Mouse (Mus musculus) forebrain, embryonic 15.5 days (tissue): ENCODE measurements around the gene Krtap11-1. TPM values are rescaled to one million over a fixed set of nuclear protein-coding genes. Genes with fewer than 3 reads are reported as not detected.

Source experiments
- ATAC-seq: fragments of 200-750 bp; cut with Nextera tagmentation; replicated peaks from 2 replicates; pipeline ENCODE4 v1.8.0; 2017; ENCODE audit warnings: mild to moderate bottlenecking, moderate TSS enrichment, moderate library complexity
- H3K27ac ChIP-seq: fragments of 300-500 bp; sonication (generic); replicated peaks from 2 replicates; pipeline ENCODE4 v1.5.1; 2015; ENCODE audit warnings: mild to moderate bottlenecking, inconsistent platforms
- H3K27me3 ChIP-seq: fragments of 300-500 bp; sonication (generic); 2 replicates; pipeline ENCODE4 v1.6.1; 2015; ENCODE audit warnings: inconsistent platforms
- H3K36me3 ChIP-seq: fragments of 300-500 bp; sonication (generic); 2 replicates; pipeline ENCODE4 v1.6.1; 2015; ENCODE audit warnings: mild to moderate bottlenecking, inconsistent platforms
- H3K4me1 ChIP-seq: fragments of 300-500 bp; sonication (generic); 2 replicates; pipeline ENCODE4 v1.6.1; 2015; ENCODE audit warnings: inconsistent platforms
- H3K4me2 ChIP-seq: fragments of 300-500 bp; sonication (generic); replicated peaks from 2 replicates; pipeline ENCODE4 v1.6.1; 2015; ENCODE audit warnings: mild to moderate bottlenecking, inconsistent platforms
- H3K4me3 ChIP-seq: fragments of 300-500 bp; sonication (generic); 2 replicates; pipeline ENCODE4 v1.5.1; 2015; ENCODE audit warnings: mild to moderate bottlenecking, inconsistent platforms
- H3K9ac ChIP-seq: fragments of 300-500 bp; sonication (generic); replicated peaks from 2 replicates; pipeline ENCODE4 v1.6.1; 2015; ENCODE audit warnings: mild to moderate bottlenecking, inconsistent platforms
- H3K9me3 ChIP-seq: fragments of 300-500 bp; sonication (generic); 2 replicates; pipeline ENCODE4 v1.6.1; 2016; ENCODE audit warnings: inconsistent platforms
- WGBS: fragments of 180-500 bp; shearing (Covaris S2); methylation state at CpG from one replicate; pipeline ENCODE4 v1.1.7; 2015; ENCODE audit warnings: mixed read lengths; 5-methylcytosine and 5-hydroxymethylcytosine counted together
- polyA plus RNA-seq: library from polyadenylated mRNA; unstranded; fragments of >200 nt; fragmentation: Nextera tagmentation; extraction: Ambion mirVana; gene quantifications from 2 replicates; pipeline ENCODE4 v1.2.1, GENCODE M21; 2015

The Krtap11-1 gene
- polyA plus RNA-seq = not detected in 2 replicates

GRCm38 (mm10) chr16:89571083-89571482 is at the start of gene Krtap11-1:
TSS of gene Krtap11-1 (minus strand) at chr16:89571183.
- no peak for ATAC-seq

GRCm38 (mm10) chr16:89618190-89618589 is 47.2 kb upstream of the Krtap11-1 start:
- no peak for ATAC-seq
- Histone ChIP-seq H3K27me3 (no peaks in the 10 kb centered on the region), H3K27ac (no peak overlapping the region), H3K9ac (no peak overlapping the region), H3K36me3 (no peaks in the 10 kb centered on the region), H3K9me3 (no peaks in the 10 kb centered on the region), H3K4me1 (0 out of 2 replicates have a peak, but pooled peaks cover 4% of the 10 kb centered on the region), H3K4me3 (no peak overlapping the region), H3K4me2 (no peak overlapping the region)
- WGBS = 86% methylated on average over 7 of the region's 7 CpGs

More at GRCm38 (mm10) chr16:89571083-89571482, at the start of gene Krtap11-1:
- no peaks in the 10 kb centered on the region for H3K27me3 ChIP-seq
- no peaks in the 10 kb centered on the region for H3K36me3 ChIP-seq
- no peak within 1 kb of the TSS for H3K4me3 ChIP-seq
- 96% methylated on average over 5 of the region's 5 CpGs for WGBS
- H3K9me3 ChIP-seq = no peaks in the 10 kb centered on the region
- H3K4me1 ChIP-seq = peaks cover 13% of the 10 kb centered on the region
- no peak within 1 kb of the TSS for H3K9ac ChIP-seq
- H3K27ac ChIP-seq = no peak within 1 kb of the TSS
- H3K4me2 ChIP-seq = no peak within 1 kb of the TSS

- Histone ChIP-seq H3K4me2 (no peak overlapping the region), H3K27ac (no peak overlapping the region), H3K9ac (no peak overlapping the region), H3K4me1 (0 out of 2 replicates have a peak, but pooled peaks cover 4% of the 10 kb centered on the region), H3K36me3 (no peaks in the 10 kb centered on the region), H3K4me3 (no peak overlapping the region), H3K9me3 (no peaks in the 10 kb centered on the region), H3K27me3 (no peaks in the 10 kb centered on the region)
- 86% methylated on average over 3 of the region's 3 CpGs for WGBS
- no peak for ATAC-seq
Observed at GRCm38 (mm10) chr16:89617251-89617650, 46.3 kb upstream of the Krtap11-1 start.

GRCm38 (mm10) chr16:89613726-89614125 is 42.7 kb upstream of the Krtap11-1 start:
- peak; percentile 58; the same call in 1 of the 2 replicates for ATAC-seq
- Histone ChIP-seq H3K9me3 (no peaks in the 10 kb centered on the region), H3K4me1 (0 out of 2 replicates have a peak, but pooled peaks cover 4% of the 10 kb centered on the region), H3K27me3 (no peaks in the 10 kb centered on the region), H3K9ac (no peak overlapping the region), H3K36me3 (no peaks in the 10 kb centered on the region), H3K4me3 (no peak overlapping the region), H3K4me2 (no peak overlapping the region), H3K27ac (no peak overlapping the region)
- WGBS = 63% methylated on average over 12 of the region's 12 CpGs

- Histone ChIP-seq H3K4me2 (no peak overlapping the region), H3K9me3 (no peaks in the 10 kb centered on the region), H3K9ac (no peak overlapping the region), H3K27ac (no peak overlapping the region), H3K4me3 (no peak overlapping the region), H3K27me3 (no peaks in the 10 kb centered on the region), H3K36me3 (no peaks in the 10 kb centered on the region), H3K4me1 (0 out of 2 replicates have a peak, but pooled peaks cover 3% of the 10 kb centered on the region)
- no peak for ATAC-seq
- WGBS = 75% methylated on average over 4 of the region's 4 CpGs
Observed at GRCm38 (mm10) chr16:89608791-89609185, 37.8 kb upstream of the Krtap11-1 start.

GRCm38 (mm10) chr16:89608161-89608790 is 37.3 kb upstream of the Krtap11-1 start:
- Histone ChIP-seq H3K36me3 (no peaks in the 10 kb centered on the region), H3K9ac (no peak overlapping the region), H3K27me3 (no peaks in the 10 kb centered on the region), H3K4me1 (no peaks in the 10 kb centered on the region), H3K4me2 (no peak overlapping the region), H3K4me3 (no peak overlapping the region), H3K27ac (no peak overlapping the region), H3K9me3 (no peaks in the 10 kb centered on the region)
- 92% methylated on average over 12 of the region's 12 CpGs for WGBS
- ATAC-seq = no peak

- H3K27ac ChIP-seq = no peak overlapping the region
- no peak overlapping the region for H3K4me3 ChIP-seq
- ATAC-seq = no peak
- no peaks in the 10 kb centered on the region for H3K36me3 ChIP-seq
- WGBS = 89% methylated on average over 3 of the region's 3 CpGs
- no peaks in the 10 kb centered on the region for H3K4me1 ChIP-seq
- no peak overlapping the region for H3K4me2 ChIP-seq
- no peak overlapping the region for H3K9ac ChIP-seq
- no peaks in the 10 kb centered on the region for H3K9me3 ChIP-seq
- H3K27me3 ChIP-seq = no peaks in the 10 kb centered on the region
Observed at GRCm38 (mm10) chr16:89606951-89607350, 36.0 kb upstream of the Krtap11-1 start.

- Histone ChIP-seq H3K4me2 (no peak overlapping the region), H3K36me3 (no peaks in the 10 kb centered on the region), H3K9me3 (0 out of 2 replicates have a peak, but pooled peaks cover 3% of the 10 kb centered on the region), H3K4me1 (0 out of 2 replicates have a peak, but pooled peaks cover 3% of the 10 kb centered on the region), H3K4me3 (no peak overlapping the region), H3K27ac (no peak overlapping the region), H3K27me3 (no peaks in the 10 kb centered on the region), H3K9ac (no peak overlapping the region)
- ATAC-seq = no peak
- 66% methylated on average over 3 of the region's 3 CpGs for WGBS
Observed at GRCm38 (mm10) chr16:89587209-89587608, 16.2 kb upstream of the Krtap11-1 start.

- ATAC-seq = no peak
- 80% methylated on average over 9 of the region's 9 CpGs for WGBS
- H3K27ac ChIP-seq = no peak overlapping the region
Observed at GRCm38 (mm10) chr16:89585604-89586508, 14.9 kb upstream of the Krtap11-1 start.

GRCm38 (mm10) chr16:89581658-89582057 is 10.7 kb upstream of the Krtap11-1 start:
- ATAC-seq = no peak
- H3K4me1 ChIP-seq = 0 out of 2 replicates have a peak, but pooled peaks cover 3% of the 10 kb centered on the region
- no peaks in the 10 kb centered on the region for H3K9me3 ChIP-seq
- WGBS = 89% methylated on average over 2 of the region's 2 CpGs
- H3K27ac ChIP-seq = no peak overlapping the region
- H3K4me3 ChIP-seq = no peak overlapping the region
- H3K4me2 ChIP-seq = no peak overlapping the region
- no peak overlapping the region for H3K9ac ChIP-seq
- H3K36me3 ChIP-seq = no peaks in the 10 kb centered on the region
- no peaks in the 10 kb centered on the region for H3K27me3 ChIP-seq

More at GRCm38 (mm10) chr16:89585604-89586508, 14.9 kb upstream of the Krtap11-1 start:
- no peaks in the 10 kb centered on the region for H3K9me3 ChIP-seq
- no peak overlapping the region for H3K4me3 ChIP-seq
- 0 out of 2 replicates have a peak, but pooled peaks cover 3% of the 10 kb centered on the region for H3K4me1 ChIP-seq
- no peak overlapping the region for H3K4me2 ChIP-seq
- no peak overlapping the region for H3K9ac ChIP-seq
- H3K27me3 ChIP-seq = no peaks in the 10 kb centered on the region
- H3K36me3 ChIP-seq = no peaks in the 10 kb centered on the region

GRCm38 (mm10) chr16:89570516-89570915 is 467 bp downstream of the Krtap11-1 start:
- ATAC-seq = no peak
- Histone ChIP-seq H3K9me3 (no peaks in the 10 kb centered on the region), H3K4me3 (no peak overlapping the region), H3K4me2 (no peak overlapping the region), H3K4me1 (peaks cover 13% of the 10 kb centered on the region), H3K27me3 (no peaks in the 10 kb centered on the region), H3K27ac (no peak overlapping the region), H3K9ac (no peak overlapping the region), H3K36me3 (no peaks in the 10 kb centered on the region)
- 83% methylated on average over 9 of the region's 9 CpGs for WGBS

GRCm38 (mm10) chr16:89569136-89569535 is 1.8 kb downstream of the Krtap11-1 start:
- Histone ChIP-seq H3K4me3 (no peak overlapping the region), H3K9ac (no peak overlapping the region)
- peak; percentile 77 for ATAC-seq

More at GRCm38 (mm10) chr16:89569136-89569535, 1.8 kb downstream of the Krtap11-1 start:
- no peaks in the 10 kb centered on the region for H3K27me3 ChIP-seq
- H3K36me3 ChIP-seq = no peaks in the 10 kb centered on the region
- H3K9me3 ChIP-seq = no peaks in the 10 kb centered on the region
- no peak overlapping the region for H3K4me2 ChIP-seq
- WGBS = 60% methylated on average over 6 of the region's 6 CpGs
- H3K27ac ChIP-seq = no peak overlapping the region
- H3K4me1 ChIP-seq = peaks cover 13% of the 10 kb centered on the region
